ENCODE assay signal across 26 mouse cellular contexts in genomic region chr13:41675498-41675897, GRCm38 (mm10).
DNase-seq lines count a peak whose midpoint lies in the region; ATAC-seq and TF ChIP-seq lines count a peak whose summit lies in the region.
"Had no signal": no experiment of that assay in that cellular context is flagged by ENCODE, and none has a peak within 500 bp of the region (broad histone marks: within the 10 kb centered on the region; RNA-seq: fewer than 3 reads in every experiment).

No protein-coding gene starts in this region.

- in situ Hi-C loops in CH12.LX (cut with MboI; ENCODE audit: low pct_ligation_motif_present, low pct_unique_long_range_greater_than_20kb, low sequenced_read_pairs): no loop called here

- dilution Hi-C loops in CH12.LX (cut with MboI; ENCODE audit: extremely low pct_ligation_motif_present, extremely low pct_unique_long_range_greater_than_20kb, low sequenced_read_pairs): no loop called here

- ATAC-seq in kidney, embryonic 16.5 days (ENCODE audit: low FRiP score, low TSS enrichment): no peak
- ATAC-seq in midbrain, embryonic 11.5 days (ENCODE audit: low FRiP score): no peak
- ATAC-seq in midbrain, postnatal 0 days (ENCODE audit: low FRiP score): no peak
- ATAC-seq: CD4-positive, CD25-positive, alpha-beta regulatory T cell, adult 4 months; forebrain, embryonic 15.5 days had no signal

- H3K27ac ChIP-seq in kidney, embryonic 16.5 days (ENCODE audit: low read length): peak overlapping the region; percentile 50; the same call in 1 of the 2 replicates
- no peak overlapping the region for H3K27ac ChIP-seq in midbrain, embryonic 11.5 days (ENCODE audit: low read depth, low read length)
- H3K27ac ChIP-seq in midbrain, postnatal 0 days (ENCODE audit: low read depth, low read length): no peak overlapping the region
- H3K27ac ChIP-seq in CH12.LX (ENCODE audit: insufficient read depth, low read depth): peak overlapping the region; percentile 53
- H3K27ac ChIP-seq: embryonic facial prominence, embryonic 13.5 days; forebrain, embryonic 10.5 days; forebrain, embryonic 12.5 days; forebrain, embryonic 15.5 days had no signal

- H3K9ac ChIP-seq in kidney, embryonic 16.5 days (replicated peaks; ENCODE audit: low read length): no peak overlapping the region
- no peak overlapping the region for H3K9ac ChIP-seq in midbrain, embryonic 11.5 days (ENCODE audit: low read length)
- no peak overlapping the region for H3K9ac ChIP-seq in midbrain, postnatal 0 days (replicated peaks; ENCODE audit: low read length, poor library complexity, severe bottlenecking)
- H3K9ac ChIP-seq in CH12.LX (ENCODE audit: insufficient read depth, low read depth): no peak overlapping the region
- H3K9ac ChIP-seq: embryonic facial prominence, embryonic 13.5 days; embryonic facial prominence, embryonic 15.5 days; forebrain, embryonic 12.5 days; forebrain, embryonic 15.5 days had no signal

- no peak overlapping the region for H3K4me3 ChIP-seq in kidney, embryonic 16.5 days (ENCODE audit: low read length)
- H3K4me3 ChIP-seq in midbrain, embryonic 11.5 days (ENCODE audit: low read depth, low read length): no peak overlapping the region
- no peak overlapping the region for H3K4me3 ChIP-seq in midbrain, postnatal 0 days (ENCODE audit: low read depth, low read length)
- H3K4me3 ChIP-seq in CH12.LX (replicated peaks in 1 of 3; ENCODE audit: low read depth in 2 of 3, low read length in 2 of 3, poor library complexity in 1 of 3): no peak overlapping the region
- H3K4me3 ChIP-seq: embryonic facial prominence, embryonic 13.5 days; embryonic facial prominence, embryonic 15.5 days; erythroblast, embryonic 14.5 days; forebrain, embryonic 10.5 days; forebrain, embryonic 12.5 days; forebrain, embryonic 15.5 days had no signal

- TF ChIP-seq RAD21 in CH12.LX (IDR thresholded peaks at IDR 0.05; ENCODE audit: low read depth, low read length): no peak

- no peak for TF ChIP-seq POLR2A in CH12.LX (IDR thresholded peaks at IDR 0.05; ENCODE audit: low read depth, low read length)

- peaks cover 36% of the 10 kb centered on the region for H3K4me1 ChIP-seq in kidney, embryonic 16.5 days (ENCODE audit: insufficient read depth, low read length)
- no peaks in the 10 kb centered on the region for H3K4me1 ChIP-seq in midbrain, embryonic 11.5 days (ENCODE audit: control insufficient read depth, insufficient read depth, low read length)
- H3K4me1 ChIP-seq in midbrain, postnatal 0 days (ENCODE audit: insufficient read depth, low read length): no peaks in the 10 kb centered on the region
- peaks cover 43 to 68% of the 10 kb centered on the region in 2 experiments for H3K4me1 ChIP-seq in CH12.LX (ENCODE audit: control insufficient read depth in 1 of 2, insufficient read depth in 2 of 2)
- H3K4me1 ChIP-seq: embryonic facial prominence, embryonic 13.5 days; embryonic facial prominence, embryonic 15.5 days; forebrain, embryonic 12.5 days; forebrain, embryonic 15.5 days had no signal

- intact Hi-C loops in heart, postnatal 10 days (cut with DNase I): no loop called here

- no peak overlapping the region for H3K4me2 ChIP-seq in kidney, embryonic 16.5 days (replicated peaks; ENCODE audit: low read depth, low read length)
- no peak overlapping the region for H3K4me2 ChIP-seq in midbrain, embryonic 11.5 days
- no peak overlapping the region for H3K4me2 ChIP-seq in midbrain, postnatal 0 days (ENCODE audit: low read depth, low read length, poor library complexity, severe bottlenecking)
- H3K4me2 ChIP-seq in CH12.LX (ENCODE audit: insufficient read depth, low read depth, poor library complexity, severe bottlenecking): 0 out of 2 replicates have a peak overlapping the region, but pooled peaks have one; percentile 16
- H3K4me2 ChIP-seq: embryonic facial prominence, embryonic 13.5 days; embryonic facial prominence, embryonic 15.5 days; forebrain, embryonic 12.5 days; forebrain, embryonic 15.5 days had no signal

- DNase-seq in heart, adult 11 months: peak; percentile 58
- no peak for DNase-seq in heart, postnatal 10 days
- DNase-seq in kidney, postnatal 14 days: no peak
- DNase-seq in midbrain, embryonic 11.5 days (ENCODE audit: low spot score, missing footprints): peak; percentile 56
- no peak for DNase-seq in midbrain, postnatal 0 days (ENCODE audit: low spot score)
- DNase-seq in CH12.LX (ENCODE audit: extremely low read depth): no peak
- DNase-seq in gastrocnemius, postnatal 25 days: no peak
- DNase-seq: adrenal gland, adult 2 months; adrenal gland, postnatal 10 days; adrenal gland, postnatal 25 days; B cell, adult 2 months; cerebellum, adult 11 months; cerebellum, adult 18-20 months; cerebellum, adult 8-10 months; cerebellum, adult 9-11 months; cerebellum, postnatal 14 days; cerebellum, postnatal 36 days; embryo, embryonic 11 days had no signal

- H3K79me2 ChIP-seq in CH12.LX (replicated peaks; ENCODE audit: control insufficient read depth, extremely low read depth, insufficient read depth, poor library complexity, severe bottlenecking): no peaks in the 10 kb centered on the region

- H3K36me3 ChIP-seq in kidney, embryonic 16.5 days (ENCODE audit: insufficient read depth, low read length): no peaks in the 10 kb centered on the region
- no peaks in the 10 kb centered on the region for H3K36me3 ChIP-seq in midbrain, embryonic 11.5 days (ENCODE audit: control insufficient read depth, insufficient read depth, low read length)
- H3K36me3 ChIP-seq in midbrain, postnatal 0 days (ENCODE audit: insufficient read depth, low read length): no peaks in the 10 kb centered on the region
- H3K36me3 ChIP-seq in CH12.LX (replicated peaks in 1 of 2; ENCODE audit: control insufficient read depth in 1 of 2, insufficient read depth in 1 of 2, low read length in 1 of 2): no peaks in the 10 kb centered on the region
- H3K36me3 ChIP-seq: embryonic facial prominence, embryonic 13.5 days; embryonic facial prominence, embryonic 15.5 days; forebrain, embryonic 10.5 days; forebrain, embryonic 12.5 days; forebrain, embryonic 15.5 days had no signal

- WGBS in kidney, embryonic 16.5 days: 90% methylated on average over 3 of the region's 3 CpGs
- 89% methylated on average over 3 of the region's 3 CpGs for WGBS in midbrain, embryonic 11.5 days
- 95% methylated on average over 3 of the region's 3 CpGs for WGBS in midbrain, postnatal 0 days

- TF ChIP-seq CTCF in midbrain, postnatal 0 days (IDR thresholded peaks at IDR 0.05): no peak
- no peak for TF ChIP-seq CTCF in CH12.LX (conservative IDR thresholded peaks at IDR 0.05 in 1 of 2, IDR thresholded peaks at IDR 0.05 in 1 of 2; ENCODE audit: low read depth in 2 of 2, low read length in 2 of 2)

- H3K9me3 ChIP-seq in kidney, embryonic 16.5 days (ENCODE audit: low read length): no peaks in the 10 kb centered on the region
- H3K9me3 ChIP-seq in midbrain, embryonic 11.5 days (ENCODE audit: control insufficient read depth, low read length): no peaks in the 10 kb centered on the region
- H3K9me3 ChIP-seq in midbrain, postnatal 0 days (ENCODE audit: low read length): no peaks in the 10 kb centered on the region
- no peaks in the 10 kb centered on the region for H3K9me3 ChIP-seq in CH12.LX (replicated peaks; ENCODE audit: low read length)
- H3K9me3 ChIP-seq: embryonic facial prominence, embryonic 13.5 days; embryonic facial prominence, embryonic 15.5 days; forebrain, embryonic 10.5 days; forebrain, embryonic 12.5 days; forebrain, embryonic 15.5 days had no signal

- no peak for TF ChIP-seq EP300 in CH12.LX (IDR thresholded peaks at IDR 0.05; ENCODE audit: low read length)

- no peaks in the 10 kb centered on the region for H3K27me3 ChIP-seq in kidney, embryonic 16.5 days (ENCODE audit: insufficient read depth, low read length)
- no peaks in the 10 kb centered on the region for H3K27me3 ChIP-seq in midbrain, embryonic 11.5 days (ENCODE audit: control insufficient read depth, insufficient read depth, low read length)
- H3K27me3 ChIP-seq in midbrain, postnatal 0 days (ENCODE audit: insufficient read depth, low read length): no peaks in the 10 kb centered on the region
- H3K27me3 ChIP-seq in CH12.LX (replicated peaks): no peaks in the 10 kb centered on the region
- H3K27me3 ChIP-seq: embryonic facial prominence, embryonic 13.5 days; embryonic facial prominence, embryonic 15.5 days; forebrain, embryonic 12.5 days; forebrain, embryonic 15.5 days had no signal

TF ChIP-seq in CH12.LX, 34 proteins besides CTCF, POLR2A, EP300 and RAD21:
- TF ChIP-seq JUN (IDR thresholded peaks at IDR 0.05; ENCODE audit: insufficient read depth, low read depth, low read length) (no peak), MAX (IDR thresholded peaks at IDR 0.05; ENCODE audit: low read length) (no peak), ELF1 (IDR thresholded peaks at IDR 0.05; ENCODE audit: low read depth, low read length) (0 out of 2 replicates have a peak, but pooled peaks have one; percentile 14)

Comparison
In these comparisons a context has a peak if more than half of its experiments do, and no peak if none do; other contexts are left out.
1. DNase-seq: peak in heart, adult 11 months (single experiment) and midbrain, embryonic 11.5 days (single experiment); none in heart, postnatal 10 days (0 of 2), kidney, postnatal 14 days (single experiment), midbrain, postnatal 0 days (single experiment), CH12.LX (single experiment) and gastrocnemius, postnatal 25 days (single experiment).
2. H3K27ac ChIP-seq: peak in kidney, embryonic 16.5 days (single experiment) and CH12.LX (single experiment); none in midbrain, embryonic 11.5 days (single experiment) and midbrain, postnatal 0 days (single experiment).